Mouse (Mus musculus) erythroblast, embryonic 14.5 days (primary cell): ENCODE measurements around the gene Dlg2. TPM values are rescaled to one million over a fixed set of nuclear protein-coding genes. Genes with fewer than 3 reads are reported as not detected.

ENCODE experiments used
- H3K27me3 ChIP-seq: 2 replicates; pipeline ENCODE4 v1.6.1; 2012; ENCODE audit warnings: inconsistent platforms; ENCODE audit not compliant: control insufficient read depth
- H3K36me3 ChIP-seq: 2 replicates; pipeline ENCODE4 v1.6.1; 2012; ENCODE audit warnings: mild to moderate bottlenecking, inconsistent platforms; ENCODE audit not compliant: control insufficient read depth
- H3K4me1 ChIP-seq: 2 replicates; pipeline ENCODE4 v1.6.1; 2012; ENCODE audit warnings: inconsistent platforms; ENCODE audit not compliant: control insufficient read depth
- H3K4me3 ChIP-seq: replicated peaks from 2 replicates; pipeline ENCODE3; 2012; ENCODE audit warnings: moderate library complexity, mild to moderate bottlenecking, inconsistent platforms
- H3K9me3 ChIP-seq: 2 replicates; pipeline ENCODE4 v1.6.1; 2012; ENCODE audit warnings: low read length, inconsistent platforms, mixed read lengths; ENCODE audit not compliant: control insufficient read depth
- GATA1 ChIP-seq: IDR thresholded peaks from 2 replicates; pipeline ENCODE4 v1.6.1; 2012; ENCODE audit warnings: low read length, inconsistent platforms, mixed read lengths
- TAL1 ChIP-seq: IDR thresholded peaks from 3 replicates; pipeline ENCODE4 v1.6.1; 2012; ENCODE audit warnings: low read length, inconsistent platforms, mixed read lengths
- polyA plus RNA-seq: library from polyadenylated mRNA; stranded (reverse); fragments of >175 nt; gene quantifications from 2 replicates; pipeline ENCODE4 v1.2.3, GENCODE M21; 2012

Dlg2 gene
- polyA plus RNA-seq, 1 experiment: not detected

- Histone ChIP-seq H3K9me3 (no peaks in the 10 kb centered on the region), H3K4me1 (no peaks in the 10 kb centered on the region), H3K27me3 (no peaks in the 10 kb centered on the region), H3K36me3 (no peaks in the 10 kb centered on the region), H3K4me3 (no peak overlapping the region)
- no peak for TF ChIP-seq TAL1
- TF ChIP-seq GATA1: no peak
Measured at GRCm38 (mm10) chr7:92095198-92095597, 1618.7 kb downstream of the Dlg2 start.

- Histone ChIP-seq H3K4me3 (no peak overlapping the region), H3K27me3 (no peaks in the 10 kb centered on the region), H3K4me1 (no peaks in the 10 kb centered on the region), H3K9me3 (no peaks in the 10 kb centered on the region), H3K36me3 (no peaks in the 10 kb centered on the region)
- TF ChIP-seq GATA1: no peak
- no peak for TF ChIP-seq TAL1
Measured at GRCm38 (mm10) chr7:92100847-92101246, 1624.4 kb downstream of the Dlg2 start.

GRCm38 (mm10) chr7:92102892-92103543, 1626.5 kb downstream of the Dlg2 start:
- Histone ChIP-seq H3K9me3 (no peaks in the 10 kb centered on the region), H3K36me3 (no peaks in the 10 kb centered on the region), H3K4me3 (no peak overlapping the region), H3K27me3 (no peaks in the 10 kb centered on the region), H3K4me1 (no peaks in the 10 kb centered on the region)
- TF ChIP-seq GATA1 (no peak), TAL1 (no peak)

- Histone ChIP-seq H3K36me3 (no peaks in the 10 kb centered on the region), H3K27me3 (no peaks in the 10 kb centered on the region), H3K4me3 (no peak overlapping the region), H3K9me3 (no peaks in the 10 kb centered on the region), H3K4me1 (no peaks in the 10 kb centered on the region)
- TF ChIP-seq GATA1 (no peak), TAL1 (no peak)
Measured at GRCm38 (mm10) chr7:92105477-92105876, 1629.0 kb downstream of the Dlg2 start.

- Histone ChIP-seq H3K4me1 (no peaks in the 10 kb centered on the region), H3K27me3 (no peaks in the 10 kb centered on the region), H3K36me3 (no peaks in the 10 kb centered on the region), H3K9me3 (no peaks in the 10 kb centered on the region), H3K4me3 (no peak overlapping the region)
- TF ChIP-seq GATA1 (no peak), TAL1 (no peak)
Measured at GRCm38 (mm10) chr7:92105956-92106355, 1629.5 kb downstream of the Dlg2 start.

- no peak for TF ChIP-seq GATA1
- TF ChIP-seq TAL1: no peak
Measured at GRCm38 (mm10) chr7:92113065-92113464, 1636.6 kb downstream of the Dlg2 start.

GRCm38 (mm10) chr7:92115237-92115871, 1638.9 kb downstream of the Dlg2 start:
- Histone ChIP-seq H3K4me1 (no peaks in the 10 kb centered on the region), H3K4me3 (no peak overlapping the region), H3K36me3 (no peaks in the 10 kb centered on the region), H3K9me3 (no peaks in the 10 kb centered on the region), H3K27me3 (no peaks in the 10 kb centered on the region)
- TF ChIP-seq GATA1: no peak
- TF ChIP-seq TAL1: no peak

More at GRCm38 (mm10) chr7:92113065-92113464, 1636.6 kb downstream of the Dlg2 start:
- Histone ChIP-seq H3K9me3 (no peaks in the 10 kb centered on the region), H3K4me1 (no peaks in the 10 kb centered on the region), H3K27me3 (no peaks in the 10 kb centered on the region), H3K36me3 (no peaks in the 10 kb centered on the region), H3K4me3 (no peak overlapping the region)

GRCm38 (mm10) chr7:92123276-92123675, 1646.8 kb downstream of the Dlg2 start:
- TF ChIP-seq TAL1 (no peak), GATA1 (no peak)
- no peaks in the 10 kb centered on the region for H3K4me1 ChIP-seq
- no peak overlapping the region for H3K4me3 ChIP-seq
- H3K9me3 ChIP-seq: no peaks in the 10 kb centered on the region
- H3K36me3 ChIP-seq: no peaks in the 10 kb centered on the region
- no peaks in the 10 kb centered on the region for H3K27me3 ChIP-seq

GRCm38 (mm10) chr7:92125886-92126285, 1649.4 kb downstream of the Dlg2 start:
- Histone ChIP-seq H3K27me3 (no peaks in the 10 kb centered on the region), H3K36me3 (no peaks in the 10 kb centered on the region), H3K4me1 (no peaks in the 10 kb centered on the region), H3K9me3 (no peaks in the 10 kb centered on the region), H3K4me3 (no peak overlapping the region)
- TF ChIP-seq TAL1 (no peak), GATA1 (no peak)

- Histone ChIP-seq H3K4me1 (no peaks in the 10 kb centered on the region), H3K27me3 (no peaks in the 10 kb centered on the region), H3K9me3 (no peaks in the 10 kb centered on the region), H3K36me3 (no peaks in the 10 kb centered on the region), H3K4me3 (no peak overlapping the region)
- TF ChIP-seq TAL1 (no peak), GATA1 (no peak)
Measured at GRCm38 (mm10) chr7:92134301-92134700, 1657.8 kb downstream of the Dlg2 start.
